Comparison of ENCODE assay signal across 16 mouse cellular contexts in genomic region chr19:6985300-6985699, GRCm38 (mm10). TPM values are rescaled to one million over a fixed set of nuclear protein-coding genes. Genes with fewer than 3 reads are reported as not detected.
A peak's percentile ranks its signal among the peaks of the same experiment; 100 is the strongest.
DNase-seq lines count a peak whose midpoint lies in the region; ATAC-seq and TF ChIP-seq lines count a peak whose summit lies in the region.
"Had no signal": no experiment of that assay in that cellular context is flagged by ENCODE, and none has a peak within 500 bp of the region (broad histone marks: within the 10 kb centered on the region; RNA-seq: fewer than 3 reads in every experiment).

No protein-coding gene starts in this region.

- no peaks in the 10 kb centered on the region for H3K9me3 ChIP-seq in hindbrain, embryonic 16.5 days (ENCODE audit: control insufficient read depth, low read length)
- no peaks in the 10 kb centered on the region for H3K9me3 ChIP-seq in hindbrain, embryonic 14.5 days (ENCODE audit: control insufficient read depth, low read length)
- H3K9me3 ChIP-seq in ES-Bruce4 (replicated peaks; ENCODE audit: control insufficient read depth, insufficient read depth, low read length, poor library complexity, severe bottlenecking), result no peaks in the 10 kb centered on the region
- no peaks in the 10 kb centered on the region for H3K9me3 ChIP-seq in intestine, embryonic 16.5 days (ENCODE audit: control insufficient read depth, low read length)
- H3K9me3 ChIP-seq: embryonic facial prominence, embryonic 13.5 days; heart, embryonic 12.5 days; midbrain, embryonic 15.5 days had no signal

- no peak for TF ChIP-seq POLR2A in ES-Bruce4 (IDR thresholded peaks at IDR 0.05; ENCODE audit: insufficient read depth, low read length)

- H3K36me3 ChIP-seq in hindbrain, embryonic 16.5 days (ENCODE audit: control insufficient read depth, insufficient read depth, low read length), result peaks cover 12% of the 10 kb centered on the region
- peaks cover 31% of the 10 kb centered on the region for H3K36me3 ChIP-seq in hindbrain, embryonic 14.5 days (replicated peaks; ENCODE audit: control insufficient read depth, insufficient read depth)
- H3K36me3 ChIP-seq in ES-Bruce4 (ENCODE audit: control insufficient read depth, insufficient read depth, low read length, poor library complexity, severe bottlenecking), result peaks cover 12% of the 10 kb centered on the region; the same call in 1 of the 2 replicates
- peaks cover 2% of the 10 kb centered on the region; the same call in 1 of the 2 replicates for H3K36me3 ChIP-seq in intestine, embryonic 16.5 days (ENCODE audit: control insufficient read depth, insufficient read depth, low read length)
- H3K36me3 ChIP-seq: midbrain, embryonic 15.5 days had no signal

- H3K27me3 ChIP-seq in hindbrain, embryonic 16.5 days (replicated peaks; ENCODE audit: control insufficient read depth, insufficient read depth, low read length), result no peaks in the 10 kb centered on the region
- H3K27me3 ChIP-seq in hindbrain, embryonic 14.5 days (ENCODE audit: control insufficient read depth, insufficient read depth, low read length), result no peaks in the 10 kb centered on the region
- H3K27me3 ChIP-seq in ES-Bruce4 (ENCODE audit: control insufficient read depth, insufficient read depth, low read length, poor library complexity, severe bottlenecking), result no peaks in the 10 kb centered on the region
- H3K27me3 ChIP-seq in intestine, embryonic 16.5 days (replicated peaks; ENCODE audit: control insufficient read depth, insufficient read depth, low read length), result no peaks in the 10 kb centered on the region
- H3K27me3 ChIP-seq: embryonic facial prominence, embryonic 13.5 days; heart, embryonic 12.5 days; midbrain, embryonic 15.5 days had no signal

- no peak overlapping the region for H3K27ac ChIP-seq in hindbrain, embryonic 16.5 days (ENCODE audit: low read depth, low read length)
- H3K27ac ChIP-seq in hindbrain, embryonic 14.5 days, result no peak overlapping the region
- H3K27ac ChIP-seq in ES-Bruce4 (ENCODE audit: insufficient read depth, low read length), result no peak overlapping the region
- H3K27ac ChIP-seq in intestine, embryonic 16.5 days (ENCODE audit: low read length), result no peak overlapping the region
- H3K27ac ChIP-seq in left cerebral cortex, adult 2 months, result no peak overlapping the region
- H3K27ac ChIP-seq: embryonic facial prominence, embryonic 13.5 days; midbrain, embryonic 15.5 days had no signal

- peaks cover 23% of the 10 kb centered on the region for H3K4me1 ChIP-seq in hindbrain, embryonic 16.5 days (ENCODE audit: control insufficient read depth, insufficient read depth, low read depth, low read length)
- peaks cover 21% of the 10 kb centered on the region for H3K4me1 ChIP-seq in hindbrain, embryonic 14.5 days (replicated peaks; ENCODE audit: control insufficient read depth, insufficient read depth, low read length)
- H3K4me1 ChIP-seq in ES-Bruce4 (ENCODE audit: control insufficient read depth, insufficient read depth, low read length), result no peaks in the 10 kb centered on the region
- peaks cover 24% of the 10 kb centered on the region for H3K4me1 ChIP-seq in intestine, embryonic 16.5 days (ENCODE audit: control insufficient read depth, insufficient read depth, low read length)

- H3K9ac ChIP-seq in hindbrain, embryonic 16.5 days (ENCODE audit: low read depth, low read length), result peak overlapping the region; percentile 33; the same call in 1 of the 2 replicates
- H3K9ac ChIP-seq in hindbrain, embryonic 14.5 days, result no peak overlapping the region
- peak overlapping the region; percentile 25; the same call in 1 of the 2 replicates for H3K9ac ChIP-seq in ES-Bruce4 (ENCODE audit: low read depth, poor library complexity, severe bottlenecking)
- 0 out of 2 replicates have a peak overlapping the region, but pooled peaks have one; percentile 95 for H3K9ac ChIP-seq in intestine, embryonic 16.5 days (ENCODE audit: low read depth, low read length)
- H3K9ac ChIP-seq: midbrain, embryonic 15.5 days had no signal

- no peak overlapping the region for H3K4me2 ChIP-seq in hindbrain, embryonic 16.5 days (ENCODE audit: low read length)
- no peak overlapping the region for H3K4me2 ChIP-seq in hindbrain, embryonic 14.5 days (replicated peaks)
- no peak overlapping the region for H3K4me2 ChIP-seq in intestine, embryonic 16.5 days (ENCODE audit: low read depth, low read length)

- intact Hi-C loops in left cerebral cortex, adult 2 months (cut with DNase I), result no loop called here

- TF ChIP-seq EP300 in ES-Bruce4 (IDR thresholded peaks at IDR 0.05; ENCODE audit: insufficient read depth, low read depth, low read length), result no peak

- 86% methylated on average over 19 of the region's 19 CpGs for WGBS in hindbrain, embryonic 16.5 days
- 86% methylated on average over 19 of the region's 19 CpGs for WGBS in hindbrain, embryonic 14.5 days
- 83% methylated on average over 19 of the region's 19 CpGs for WGBS in intestine, embryonic 16.5 days

- peak; percentile 65 for DNase-seq in cerebellum, adult 9-11 months
- no peak for DNase-seq in cerebellum, adult 11 months
- no peak for DNase-seq in hindbrain, embryonic 14.5 days (ENCODE audit: low spot score)
- DNase-seq in left cerebral cortex, adult 2 months (ENCODE audit: extremely low spot score in 1 of 2, low spot score in 2 of 2), result no peak
- no peak for DNase-seq in embryo, embryonic 9.5 days (ENCODE audit: extremely low spot score)
- DNase-seq: cerebellum, postnatal 36 days; gastrocnemius, postnatal 10 days; kidney, adult 11 months; kidney, postnatal 14 days; layer of hippocampus, adult 9-11 months had no signal

- no peak overlapping the region for H3K4me3 ChIP-seq in hindbrain, embryonic 16.5 days (ENCODE audit: low read length)
- no peak overlapping the region for H3K4me3 ChIP-seq in hindbrain, embryonic 14.5 days (replicated peaks; ENCODE audit: low read length)
- peak overlapping the region; percentile 40 for H3K4me3 ChIP-seq in ES-Bruce4 (ENCODE audit: low read depth, low read length)
- no peak overlapping the region for H3K4me3 ChIP-seq in intestine, embryonic 16.5 days (ENCODE audit: low read length)
- H3K4me3 ChIP-seq in left cerebral cortex, adult 2 months, result no peak overlapping the region
- H3K4me3 ChIP-seq: midbrain, embryonic 15.5 days had no signal

- no peak for TF ChIP-seq CTCF in ES-Bruce4 (IDR thresholded peaks at IDR 0.05; ENCODE audit: low read depth, low read length)
- TF ChIP-seq CTCF in left cerebral cortex, adult 2 months (IDR thresholded peaks at IDR 0.05), result no peak

- no peak for ATAC-seq in hindbrain, embryonic 16.5 days
- ATAC-seq in hindbrain, embryonic 14.5 days (ENCODE audit: low FRiP score), result no peak
- no peak for ATAC-seq in intestine, embryonic 16.5 days
- ATAC-seq: midbrain, embryonic 15.5 days had no signal

RNA-seq across cellular contexts. Expression of gene Vegfb, which starts 2.2 kb away (rescaled TPM):
- polyA plus RNA-seq in hindbrain, embryonic 16.5 days (2015; fragmentation: Nextera tagmentation; extraction: Ambion mirVana), result 49.6 and 71.2 TPM in 2 replicates
- 54.8 and 57.6 TPM in 2 replicates for polyA plus RNA-seq in hindbrain, embryonic 14.5 days (2014; fragmentation: Nextera tagmentation; extraction: Ambion mirVana)
- 44.7 and 49.1 TPM in 2 replicates for polyA plus RNA-seq in ES-Bruce4 (2011; ENCODE audit: insufficient read depth, insufficient read length, low read depth, missing spikeins)
- 18.3 and 21.5 TPM in 2 replicates for polyA plus RNA-seq in intestine, embryonic 16.5 days (2015; fragmentation: Nextera tagmentation; extraction: Ambion mirVana)
- 100 to 1,000 TPM in 1 of 2 experiments, 10 to 100 TPM in 1; 89.4 to 101 TPM for total RNA-seq in left cerebral cortex, adult 2 months (2021)

RNA-seq across cellular contexts. Expression of gene Fkbp2, which starts 5.0 kb away (rescaled TPM):
- 159 and 192 TPM in 2 replicates for polyA plus RNA-seq in hindbrain, embryonic 16.5 days (2015; fragmentation: Nextera tagmentation; extraction: Ambion mirVana)
- polyA plus RNA-seq in hindbrain, embryonic 14.5 days (2014; fragmentation: Nextera tagmentation; extraction: Ambion mirVana), result 99.2 and 101 TPM in 2 replicates
- 40.4 and 45.5 TPM in 2 replicates for polyA plus RNA-seq in ES-Bruce4 (2011; ENCODE audit: insufficient read depth, insufficient read length, low read depth, missing spikeins)
- 176 and 195 TPM in 2 replicates for polyA plus RNA-seq in intestine, embryonic 16.5 days (2015; fragmentation: Nextera tagmentation; extraction: Ambion mirVana)
- total RNA-seq in left cerebral cortex, adult 2 months (2021), result 100 to 1,000 TPM; 106 to 108 TPM

RNA-seq across cellular contexts. Expression of gene Dnajc4, which starts 7.1 kb away (rescaled TPM):
- polyA plus RNA-seq in hindbrain, embryonic 16.5 days (2015; fragmentation: Nextera tagmentation; extraction: Ambion mirVana), result 22.7 and 24.8 TPM in 2 replicates
- 22.8 and 23.7 TPM in 2 replicates for polyA plus RNA-seq in hindbrain, embryonic 14.5 days (2014; fragmentation: Nextera tagmentation; extraction: Ambion mirVana)
- 14.8 and 15.8 TPM in 2 replicates for polyA plus RNA-seq in ES-Bruce4 (2011; ENCODE audit: insufficient read depth, insufficient read length, low read depth, missing spikeins)
- polyA plus RNA-seq in intestine, embryonic 16.5 days (2015; fragmentation: Nextera tagmentation; extraction: Ambion mirVana), result 26.9 and 29.5 TPM in 2 replicates
- total RNA-seq in left cerebral cortex, adult 2 months (2021), result 10 to 100 TPM; 28.2 to 28.9 TPM

RNA-seq across cellular contexts. Expression of gene Plcb3, which starts 9.0 kb away (rescaled TPM):
- 13.1 and 13.8 TPM in 2 replicates for polyA plus RNA-seq in hindbrain, embryonic 16.5 days (2015; fragmentation: Nextera tagmentation; extraction: Ambion mirVana)
- polyA plus RNA-seq in hindbrain, embryonic 14.5 days (2014; fragmentation: Nextera tagmentation; extraction: Ambion mirVana), result 10.6 and 11.4 TPM in 2 replicates
- 42.4 and 45.6 TPM in 2 replicates for polyA plus RNA-seq in ES-Bruce4 (2011; ENCODE audit: insufficient read depth, insufficient read length, low read depth, missing spikeins)
- polyA plus RNA-seq in intestine, embryonic 16.5 days (2015; fragmentation: Nextera tagmentation; extraction: Ambion mirVana), result 198 and 222 TPM in 2 replicates
- total RNA-seq in left cerebral cortex, adult 2 months (2021), result 10 to 100 TPM; 11.1 to 12.1 TPM

RNA-seq across cellular contexts. Expression of gene Ppp1r14b, which starts 10.5 kb away (rescaled TPM):
- polyA plus RNA-seq in hindbrain, embryonic 16.5 days (2015; fragmentation: Nextera tagmentation; extraction: Ambion mirVana), result 89.4 and 96.8 TPM in 2 replicates
- 211 and 215 TPM in 2 replicates for polyA plus RNA-seq in hindbrain, embryonic 14.5 days (2014; fragmentation: Nextera tagmentation; extraction: Ambion mirVana)
- 151 and 166 TPM in 2 replicates for polyA plus RNA-seq in ES-Bruce4 (2011; ENCODE audit: insufficient read depth, insufficient read length, low read depth, missing spikeins)
- 57.9 and 58.2 TPM in 2 replicates for polyA plus RNA-seq in intestine, embryonic 16.5 days (2015; fragmentation: Nextera tagmentation; extraction: Ambion mirVana)
- 10 to 100 TPM; 62.4 to 65.6 TPM for total RNA-seq in left cerebral cortex, adult 2 months (2021)
